Mouse (Mus musculus) activated CD4-positive, CD25-positive, alpha-beta regulatory T cell, adult 4 months (primary cell): Measurements from ENCODE around the gene Kdm8. TPM values are rescaled to one million over a fixed set of nuclear protein-coding genes. Genes with fewer than 3 reads are reported as not detected.

Source experiments
- ATAC-seq: one replicate; pipeline ENCODE4 v1.8.0; 2017
- polyA plus RNA-seq, 2 experiments: library from polyadenylated mRNA; unstranded; fragments of 100-300 nt; shearing (Covaris generic); gene quantifications; one replicate each; pipeline ENCODE4 v1.2.1; 2017

The Kdm8 gene
- polyA plus RNA-seq, 2 experiments from 2014 or later = 4.0 to 4.8 TPM

- ATAC-seq = no peak
Measured at GRCm38 (mm10) chr7:125462200-125462599, 17.7 kb downstream of the Kdm8 start.

- ATAC-seq = peak; percentile 24
Measured at GRCm38 (mm10) chr7:125469937-125470336, 25.5 kb downstream of the Kdm8 start.

- ATAC-seq = no peak
Measured at GRCm38 (mm10) chr7:125470901-125471300, 26.4 kb downstream of the Kdm8 start.

- ATAC-seq = peak; percentile 55
Measured at GRCm38 (mm10) chr7:125471991-125472741, 27.7 kb downstream of the Kdm8 start.

GRCm38 (mm10) chr7:125474535-125474934 is 30.1 kb downstream of the Kdm8 start:
- peak; percentile 65 for ATAC-seq

- no peak for ATAC-seq
Measured at GRCm38 (mm10) chr7:125475601-125476251, 31.2 kb downstream of the Kdm8 start.

- ATAC-seq = no peak
Measured at GRCm38 (mm10) chr7:125478391-125478984, 34.0 kb downstream of the Kdm8 start.

- ATAC-seq = no peak
Measured at GRCm38 (mm10) chr7:125480518-125480917, 36.0 kb downstream of the Kdm8 start.

- ATAC-seq = no peak
Measured at GRCm38 (mm10) chr7:125482339-125482738, 37.9 kb downstream of the Kdm8 start.

GRCm38 (mm10) chr7:125482886-125483285 is 38.4 kb downstream of the Kdm8 start:
- no peak for ATAC-seq

GRCm38 (mm10) chr7:125484791-125485190 is 40.3 kb downstream of the Kdm8 start:
- ATAC-seq = no peak

- no peak for ATAC-seq
Measured at GRCm38 (mm10) chr7:125486121-125486630, 41.7 kb downstream of the Kdm8 start.

- ATAC-seq = peak; percentile 5
Measured at GRCm38 (mm10) chr7:125487126-125487525, 42.6 kb downstream of the Kdm8 start.

- ATAC-seq = peak; percentile 59
Measured at GRCm38 (mm10) chr7:125488706-125489105, 44.2 kb downstream of the Kdm8 start.

GRCm38 (mm10) chr7:125489636-125490035 is 45.2 kb downstream of the Kdm8 start:
- ATAC-seq = no peak

GRCm38 (mm10) chr7:125490947-125491735 is 46.7 kb downstream of the Kdm8 start, which contains the start of gene Nsmce1:
TSS of gene Nsmce1 (minus strand) at chr7:125491596.
- ATAC-seq = peak; percentile 76

GRCm38 (mm10) chr7:125491760-125492159 is 47.3 kb downstream of the Kdm8 start:
- ATAC-seq = no peak

- ATAC-seq = no peak
Measured at GRCm38 (mm10) chr7:125492551-125492950, 48.1 kb downstream of the Kdm8 start.

GRCm38 (mm10) chr7:125495864-125496440 is 51.5 kb downstream of the Kdm8 start:
- ATAC-seq = no peak

- no peak for ATAC-seq
Measured at GRCm38 (mm10) chr7:125499927-125500868, 55.7 kb downstream of the Kdm8 start.

- no peak for ATAC-seq
Measured at GRCm38 (mm10) chr7:125500879-125501278, 56.4 kb downstream of the Kdm8 start.
